Mouse (Mus musculus) testis, adult 2 months (tissue): ENCODE data around the gene Efcab3.

Experiments used
- CTCF ChIP-seq: fragments of 200-500 bp; IDR thresholded peaks from 2 replicates; pipeline ENCODE4 v1.5.1; 2012; ENCODE audit warnings: low read depth, mild to moderate bottlenecking, inconsistent platforms, low read length, moderate library complexity; ENCODE audit not compliant: control insufficient read depth, insufficient read depth, insufficient replicate concordance
- POLR2A ChIP-seq: fragments of 200-500 bp; IDR thresholded peaks from 2 replicates; pipeline ENCODE4 v1.6.1; 2012; ENCODE audit warnings: low read depth, mild to moderate bottlenecking, inconsistent platforms, low read length, moderate library complexity; ENCODE audit not compliant: control insufficient read depth

- TF ChIP-seq CTCF (no peak), POLR2A (no peak)
Measured at GRCm38 (mm10) chr11:105141115-105141514, 77.7 kb downstream of the Efcab3 start.
